Mouse (Mus musculus) B cell, adult 2 months (primary cell): ENCODE results near the gene Shd.
A peak's percentile ranks its signal among the peaks of the same experiment; 100 is the strongest.

Experiments
- DNase-seq, 2 experiments: peaks; one replicate each; pipeline ENCODE4 v3.0.0; 2022

The Shd gene

DNA sequence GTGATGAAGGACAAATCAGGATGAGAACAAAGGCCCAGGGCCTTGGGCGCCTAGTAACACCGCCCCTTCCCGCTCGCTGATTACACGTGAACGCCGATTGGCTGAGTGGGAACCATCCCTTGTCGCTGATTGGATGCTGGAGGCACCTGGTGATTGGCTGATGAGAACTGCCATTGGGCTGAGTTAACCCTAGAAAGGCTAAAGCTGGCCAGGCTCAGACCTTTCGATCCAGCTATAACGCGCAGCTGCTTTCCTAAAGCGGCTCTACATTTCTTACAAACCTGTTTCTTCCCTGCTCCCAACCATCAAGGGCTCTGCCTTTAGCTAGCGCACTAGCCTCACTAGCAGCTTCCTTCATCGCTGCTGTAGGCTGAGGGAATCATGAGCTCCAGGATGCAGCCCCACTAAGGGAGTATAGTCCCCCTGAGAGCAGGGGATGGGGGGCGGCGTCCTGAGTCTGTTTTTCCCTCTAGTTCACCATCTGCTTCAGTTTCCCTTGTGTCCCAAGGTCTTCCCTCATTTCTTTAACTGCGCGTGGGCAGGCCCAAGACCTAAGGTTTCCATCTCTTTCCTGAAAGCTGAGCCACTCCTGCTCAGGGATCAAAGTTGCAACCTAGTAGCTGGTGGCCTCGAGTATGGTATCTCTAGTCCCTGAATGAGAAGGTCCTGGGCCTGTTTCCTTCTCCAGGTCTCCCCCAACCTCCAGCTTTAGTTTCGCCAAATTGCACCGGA is 38.3 kb downstream of the Shd start:
- peak; percentile 85 to 87 for DNase-seq

DNA sequence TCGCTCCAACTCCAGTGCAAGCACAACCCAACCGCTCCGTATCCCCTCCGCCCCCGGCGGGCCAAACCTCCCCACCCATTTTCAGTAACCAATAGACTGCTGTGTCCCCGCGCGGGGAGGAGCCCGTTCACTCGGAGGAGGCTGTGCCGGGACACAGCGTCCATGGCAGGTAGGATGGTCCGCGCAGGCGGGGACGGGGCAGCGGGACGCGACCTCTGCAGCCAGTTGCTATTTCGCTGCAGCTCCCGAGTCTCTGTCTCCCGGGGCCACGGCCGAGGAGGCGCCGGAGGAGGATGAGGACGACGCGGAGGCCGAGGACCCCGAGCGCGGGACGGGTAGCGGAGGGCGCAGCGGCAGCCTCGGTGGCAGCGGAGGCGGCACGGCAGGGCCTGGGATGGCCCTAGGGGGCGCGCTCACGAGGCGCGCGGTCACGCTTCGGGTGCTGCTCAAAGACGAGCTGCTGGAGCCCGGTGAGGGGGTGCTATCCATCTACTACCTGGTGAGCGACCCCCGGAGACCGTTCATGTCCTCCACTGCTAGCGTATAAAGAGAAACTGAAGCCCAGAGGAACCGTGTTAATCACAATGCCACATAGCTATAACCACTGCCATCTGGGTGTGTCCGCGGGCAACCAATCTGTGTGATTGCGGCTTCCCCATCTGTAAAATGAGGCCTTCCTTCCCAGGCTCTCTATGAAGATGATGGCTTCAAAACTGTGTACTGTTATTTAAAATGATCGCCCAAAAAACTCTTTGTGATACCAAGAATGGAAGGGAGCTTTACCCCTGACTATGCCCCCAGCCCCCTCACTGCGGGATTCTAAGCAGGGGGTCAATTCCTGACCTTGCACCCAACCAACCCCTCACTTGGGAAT is 39.1 kb downstream of the Shd start:
- DNase-seq = peak; percentile 87 to 89

DNA sequence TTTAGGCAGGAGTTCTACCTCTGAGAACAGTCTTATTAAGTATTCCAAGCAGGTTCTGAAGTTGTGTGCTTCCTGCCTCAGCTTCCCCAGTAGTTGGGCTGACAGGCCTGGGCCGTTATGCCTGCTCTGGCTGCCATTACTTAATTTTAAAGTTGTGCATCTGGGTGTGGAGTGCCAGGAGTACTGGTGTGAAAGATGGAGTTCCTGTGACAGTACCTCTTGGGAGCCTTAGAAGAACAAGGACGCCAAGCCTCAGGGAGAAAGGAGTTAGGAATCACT is 39.6 kb downstream of the Shd start:
- DNase-seq = no peak

DNA sequence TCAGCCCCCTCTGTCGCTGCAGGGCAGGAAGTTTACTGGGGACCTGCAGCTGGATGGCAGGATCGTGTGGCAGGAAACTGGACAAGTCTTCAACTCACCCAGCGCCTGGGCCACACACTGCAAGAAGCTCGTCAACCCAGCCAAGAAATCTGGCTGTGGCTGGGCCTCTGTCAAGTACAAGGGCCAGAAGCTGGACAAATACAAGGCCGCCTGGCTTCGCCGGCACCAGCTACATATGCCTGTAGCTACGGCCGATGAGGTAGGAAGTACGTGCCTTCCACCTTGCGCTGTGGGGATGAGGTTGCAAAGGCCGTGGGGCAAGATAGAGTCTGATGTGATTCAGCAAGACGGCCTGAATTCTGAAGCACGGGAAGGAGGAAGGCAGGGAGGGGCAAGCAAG is 40.0 kb downstream of the Shd start:
- no peak for DNase-seq

DNA sequence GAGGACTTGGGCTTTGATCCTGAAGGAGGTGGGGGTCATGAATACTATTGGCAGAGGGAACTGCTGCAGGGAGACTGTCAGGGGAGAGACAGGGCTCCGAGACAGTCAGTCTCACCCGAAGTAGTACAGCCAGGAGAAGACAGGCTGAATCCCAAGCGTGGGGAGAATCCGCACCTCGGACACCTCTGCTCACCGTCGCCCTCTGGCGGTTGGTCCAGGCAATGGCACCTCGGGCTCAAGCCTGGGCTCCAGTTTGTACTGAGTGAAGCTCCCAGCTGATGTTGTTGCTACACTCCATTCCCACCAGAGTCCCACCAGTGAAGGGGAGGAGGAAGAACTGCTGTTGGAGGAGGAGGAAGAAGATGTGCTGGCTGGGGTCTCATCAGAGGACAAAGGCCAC is 40.4 kb downstream of the Shd start:
- peak; percentile 88 to 90 for DNase-seq

DNA sequence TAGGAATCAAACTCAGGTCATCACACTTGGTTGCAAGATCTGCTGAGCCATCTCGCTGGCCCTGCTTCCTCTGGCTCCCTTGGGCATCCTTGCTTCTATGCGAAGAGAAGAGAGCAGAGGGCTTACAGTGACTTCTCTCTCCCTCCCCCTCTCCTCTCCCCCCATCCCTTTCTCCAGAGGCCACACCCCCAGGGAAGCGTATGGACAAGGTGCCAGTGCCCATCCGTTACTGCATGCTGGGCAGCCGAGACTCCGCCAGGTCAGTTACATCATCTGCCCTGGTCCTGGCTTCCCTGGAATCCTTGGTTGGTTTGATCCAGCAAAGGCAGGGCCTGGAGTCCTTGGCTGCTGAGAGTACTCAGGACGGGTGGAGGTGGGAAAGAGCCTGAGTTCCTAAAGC is 41.2 kb downstream of the Shd start:
- no peak for DNase-seq

DNA sequence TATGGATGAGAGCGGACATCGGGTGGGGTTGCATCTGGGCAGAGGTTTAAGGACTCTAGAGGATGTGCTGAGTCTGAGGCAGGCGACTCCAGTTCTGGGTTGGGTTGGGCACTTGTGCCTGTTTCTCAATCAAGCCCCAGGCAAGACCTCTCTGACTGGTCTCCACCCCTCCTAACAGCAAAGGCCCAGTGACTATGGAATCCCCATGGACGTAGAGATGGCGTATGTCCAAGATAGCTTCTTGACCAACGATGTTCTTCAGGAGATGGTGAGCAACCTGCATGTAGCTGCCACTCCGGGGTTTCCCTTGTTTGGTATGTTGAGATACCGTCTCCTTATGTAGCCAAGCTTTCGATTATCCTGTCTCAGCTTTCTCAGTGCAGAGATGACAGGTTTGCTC is 45.0 kb downstream of the Shd start:
- DNase-seq = no peak

DNA sequence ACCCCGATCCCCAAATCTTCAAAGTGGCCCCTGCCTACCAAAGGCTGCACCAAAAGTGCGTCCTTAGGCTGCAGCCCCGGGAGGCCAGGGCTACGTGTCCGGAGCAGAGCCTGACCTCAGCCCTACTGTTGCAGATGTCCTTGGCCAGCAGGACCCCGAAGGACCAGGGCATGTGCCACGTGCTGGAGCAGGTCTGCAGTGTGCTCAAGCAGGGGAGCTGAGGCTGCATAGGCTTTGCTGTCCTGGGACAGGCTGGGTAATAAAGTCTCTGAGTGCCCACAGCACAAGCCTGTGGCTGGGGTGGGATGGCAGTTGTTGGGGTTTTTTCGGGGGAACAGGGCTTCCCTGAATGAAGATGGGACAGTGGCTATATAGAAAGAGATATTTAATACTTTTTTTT is 46.1 kb downstream of the Shd start:
- no peak for DNase-seq

DNA sequence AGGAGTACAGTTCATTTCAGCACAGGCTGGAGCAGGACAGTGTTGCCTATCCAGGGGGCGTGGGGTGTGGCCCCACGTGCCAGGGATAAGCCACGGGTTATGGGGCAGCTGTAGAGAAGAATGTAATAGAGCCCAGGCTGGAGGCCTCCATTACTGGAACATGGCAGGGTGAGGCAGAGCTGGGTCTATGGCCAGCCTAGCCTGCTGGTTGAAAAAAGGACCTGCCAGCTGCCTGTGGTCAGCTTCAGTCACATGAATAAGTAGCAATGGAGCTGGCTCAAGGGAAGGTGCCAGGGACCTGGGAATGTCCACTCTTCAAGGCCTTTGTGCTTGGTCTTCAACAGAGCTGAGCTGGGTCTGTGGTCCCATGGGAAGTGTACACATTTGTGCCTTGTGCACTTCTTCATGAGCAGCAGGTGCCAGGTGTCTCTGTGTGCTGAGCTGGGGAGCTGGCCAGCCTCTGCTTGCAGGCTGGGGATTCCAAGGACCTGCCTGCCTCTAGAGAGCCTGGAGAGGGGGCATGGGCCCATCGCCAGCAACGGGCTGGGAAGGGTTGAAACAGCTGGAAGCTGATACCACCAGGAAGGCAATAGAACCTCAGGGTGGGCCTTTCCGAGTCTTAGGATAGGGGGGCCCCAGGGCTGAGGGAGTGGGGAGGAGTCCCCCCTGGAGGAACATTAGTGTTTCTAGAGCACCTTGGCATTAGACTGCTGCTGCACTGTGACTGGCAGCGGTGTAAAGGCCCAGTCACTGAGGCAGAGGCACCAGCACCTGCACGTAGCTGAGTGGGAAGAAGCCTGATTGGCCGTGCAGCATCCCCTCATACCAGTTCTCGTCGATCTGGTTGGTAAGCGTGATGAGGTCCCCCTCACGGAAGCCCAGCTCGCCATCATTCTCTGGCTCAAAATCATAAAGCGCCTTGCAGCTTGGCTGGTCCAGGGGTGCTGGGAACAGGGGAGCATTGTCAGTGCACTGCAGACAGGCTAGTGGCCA is 46.8 kb downstream of the Shd start:
- DNase-seq = no peak

DNA sequence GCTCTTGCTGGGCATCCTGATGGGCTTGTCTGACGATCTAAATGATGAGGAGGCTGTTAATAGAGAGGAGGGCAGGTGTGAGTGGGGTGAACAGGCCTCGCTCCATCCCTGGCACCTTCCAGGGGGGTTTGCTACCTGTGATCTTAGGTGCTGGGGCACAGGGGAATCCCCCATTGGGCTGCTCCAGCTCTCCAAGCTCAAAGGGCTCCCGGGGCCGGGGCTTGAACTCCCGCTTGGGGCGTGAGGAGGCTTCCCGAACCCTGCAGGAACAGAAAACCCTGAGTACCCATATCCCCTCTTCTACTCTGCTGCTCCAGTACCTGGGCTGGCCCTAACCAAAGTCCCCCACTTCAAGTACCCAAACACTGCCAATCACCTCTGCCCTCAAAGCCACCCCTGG is 47.6 kb downstream of the Shd start:
- no peak for DNase-seq

DNA sequence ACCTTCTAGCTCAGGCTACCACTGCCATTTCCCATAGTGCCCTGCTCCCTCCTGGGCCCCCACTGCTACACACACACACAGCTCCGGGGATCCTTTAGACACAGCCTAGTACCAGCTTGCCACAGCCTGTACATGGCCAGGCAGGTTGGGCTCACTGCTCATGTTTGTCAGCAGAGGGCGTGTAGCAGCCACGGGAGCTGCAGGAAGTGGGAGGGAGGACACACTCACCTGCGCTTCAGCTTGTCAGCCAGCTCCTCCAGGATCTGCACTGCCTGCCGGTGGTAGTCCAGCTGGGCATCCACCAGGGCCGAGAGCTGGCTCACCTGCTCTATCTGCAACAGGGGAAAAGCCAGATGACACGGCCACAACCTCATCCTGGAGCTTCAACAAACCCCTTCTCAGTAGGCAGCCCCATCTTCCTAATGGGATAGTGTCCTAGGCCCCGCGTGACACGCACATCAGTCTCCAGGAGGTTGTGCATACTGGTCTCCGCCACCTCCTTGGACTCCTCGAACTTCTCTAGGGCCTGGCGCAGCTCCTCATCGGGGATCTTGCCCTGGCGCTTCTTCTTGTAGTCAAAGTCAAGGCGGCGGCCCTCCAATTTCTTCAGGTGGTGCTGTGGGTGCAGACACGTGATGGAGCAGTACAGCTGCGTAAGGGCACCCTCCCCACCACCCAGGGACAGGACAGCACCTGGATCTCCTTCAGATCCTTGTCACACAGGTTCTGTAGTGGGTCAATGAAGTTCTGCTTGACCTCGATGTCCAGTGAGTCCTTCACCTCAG is 48.3 kb downstream of the Shd start:
- DNase-seq = peak; percentile 67 to 69

DNA sequence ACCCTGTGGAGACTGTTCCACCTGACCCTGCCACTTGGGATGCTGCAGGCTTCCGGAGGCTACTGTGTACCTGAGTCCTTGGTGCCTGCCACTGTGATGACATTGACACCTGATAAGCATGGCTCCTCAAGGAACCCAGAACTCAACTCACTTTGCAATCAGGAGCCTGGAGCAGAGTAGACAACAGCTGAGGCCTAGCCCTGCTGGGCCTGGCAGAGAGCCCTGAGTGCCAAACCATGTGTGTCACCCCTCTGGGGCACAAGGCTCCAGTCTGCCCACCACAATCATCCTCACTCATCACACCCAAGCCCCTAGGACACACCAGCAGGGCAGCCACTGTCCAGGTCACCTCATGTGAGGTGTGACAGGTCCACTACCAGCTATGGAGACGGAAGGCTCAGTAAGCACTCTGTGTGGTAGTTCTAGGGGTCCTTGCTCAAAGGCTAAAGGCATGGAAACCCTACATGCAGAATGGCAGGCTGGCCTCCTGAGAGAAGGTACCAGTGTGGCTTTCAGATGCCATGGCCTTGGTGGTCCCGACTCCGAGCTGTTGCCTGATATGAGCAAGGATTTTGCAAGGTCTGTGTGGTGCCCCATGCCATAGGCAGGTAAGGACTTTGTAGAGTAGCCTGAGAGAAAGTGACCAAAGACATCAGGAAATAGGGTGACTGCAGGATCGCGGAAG is 50.3 kb downstream of the Shd start:
- no peak for DNase-seq

DNA sequence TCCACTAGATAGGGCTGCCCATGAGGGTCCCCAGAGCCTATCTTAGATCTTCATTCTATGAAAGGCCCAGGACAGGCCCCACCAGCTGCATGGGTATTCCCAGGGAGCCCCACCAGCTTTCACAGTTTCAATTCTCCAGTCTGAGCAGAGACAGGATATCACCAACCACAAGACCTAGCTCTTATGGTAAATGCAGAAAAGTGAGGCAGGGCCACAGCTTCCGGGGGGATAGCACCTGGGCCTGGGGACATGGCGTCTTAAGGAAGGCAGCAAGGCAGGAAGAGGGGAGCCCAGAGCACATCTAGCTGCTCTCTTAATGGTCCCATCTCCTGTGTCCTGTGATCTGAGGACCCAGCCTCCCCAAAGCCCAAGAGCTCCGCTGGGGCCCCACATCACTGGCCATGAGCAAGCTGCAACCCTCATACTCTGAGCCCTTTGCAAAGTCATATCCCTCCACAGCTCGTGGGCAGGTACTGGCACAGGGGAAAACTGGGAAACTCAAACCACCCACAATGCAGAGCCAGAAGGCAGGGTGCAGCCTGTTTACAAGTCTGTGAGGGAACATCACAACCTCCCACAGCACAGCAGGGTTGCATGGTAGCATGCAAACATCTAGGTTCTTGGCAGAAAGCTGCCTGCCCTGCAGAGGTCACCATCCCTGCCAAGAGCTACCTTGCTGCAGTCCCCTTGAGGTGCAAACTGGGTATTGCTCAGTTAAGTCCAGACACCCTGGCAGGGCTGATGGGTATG is 51.1 kb downstream of the Shd start:
- peak; percentile 35 to 51 for DNase-seq

DNA sequence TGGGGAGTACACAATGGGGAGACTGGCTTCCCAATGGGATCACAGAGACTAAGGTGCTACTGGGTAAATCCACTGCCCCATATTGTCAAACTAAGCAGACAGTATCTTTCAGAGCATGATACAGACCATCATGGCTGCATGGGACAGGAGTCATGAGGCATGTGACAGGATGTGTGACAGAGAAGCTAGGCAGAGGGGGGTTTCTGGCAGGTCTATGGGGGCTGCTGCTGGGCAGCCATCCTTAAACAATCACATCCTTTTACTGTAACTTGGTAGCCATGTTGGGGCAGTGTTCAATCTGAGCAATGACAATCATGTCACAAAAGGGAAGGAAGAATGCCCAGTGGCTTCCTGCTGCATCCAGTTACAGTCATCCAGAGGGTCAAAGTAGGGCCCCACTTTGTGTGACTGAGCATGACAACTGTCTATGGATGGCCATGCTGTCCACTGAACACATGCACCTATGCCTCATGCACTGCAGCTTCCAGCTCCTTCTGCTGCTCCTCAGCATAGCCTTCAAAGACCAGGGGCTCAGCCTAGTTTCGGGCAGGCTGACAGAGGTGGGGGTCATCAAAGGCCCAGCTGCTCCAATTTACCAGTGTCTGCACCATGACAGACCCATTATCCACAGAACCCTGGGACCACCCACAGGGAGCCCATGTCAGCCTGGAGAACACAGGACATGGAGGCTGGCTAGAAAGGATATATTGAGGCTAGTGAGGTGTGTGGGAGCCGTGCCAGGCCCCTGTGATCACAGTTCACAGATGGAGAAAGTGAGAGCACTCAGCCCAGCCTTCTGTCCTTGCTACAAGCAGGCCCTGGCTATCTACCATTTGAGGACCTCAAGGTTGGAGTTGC is 52.1 kb downstream of the Shd start:
- DNase-seq = peak; percentile 63 to 70

DNA sequence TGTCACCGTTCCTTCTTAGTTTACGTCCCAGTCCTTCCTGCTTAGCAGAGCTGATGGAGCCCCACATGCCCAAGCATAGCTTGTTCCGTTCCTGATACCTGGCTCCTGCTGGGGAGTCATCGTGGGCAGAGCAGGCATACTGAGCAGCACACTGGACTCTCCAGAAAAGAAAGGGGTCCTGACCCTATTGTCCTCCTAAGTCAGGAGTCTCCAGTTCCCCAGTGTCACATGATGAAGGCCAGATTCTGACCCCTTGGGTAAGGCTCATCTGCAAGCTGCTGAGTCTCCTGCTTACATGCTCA is 52.7 kb downstream of the Shd start:
- no peak for DNase-seq

DNA sequence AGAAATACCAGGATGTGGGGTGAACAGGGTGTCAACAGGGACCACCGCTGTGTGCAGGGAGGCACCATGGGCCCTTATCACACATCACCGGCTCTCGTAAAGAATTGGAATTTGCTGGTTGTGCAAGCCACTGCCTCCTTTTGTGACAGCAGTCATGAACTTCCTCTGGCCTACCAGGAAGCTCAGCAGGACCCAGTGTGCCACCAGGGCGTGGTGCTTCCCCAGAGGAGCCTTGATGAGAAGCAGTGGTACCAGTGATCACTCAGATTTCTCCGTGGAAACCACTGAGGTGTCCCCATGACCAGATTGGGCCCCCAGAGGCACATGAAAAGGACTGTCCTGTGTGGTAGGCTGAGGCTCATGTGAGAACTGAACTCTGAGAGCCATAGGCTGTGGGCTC is 53.1 kb downstream of the Shd start:
- DNase-seq = peak in 1 of 2 experiments; percentile 49

DNA sequence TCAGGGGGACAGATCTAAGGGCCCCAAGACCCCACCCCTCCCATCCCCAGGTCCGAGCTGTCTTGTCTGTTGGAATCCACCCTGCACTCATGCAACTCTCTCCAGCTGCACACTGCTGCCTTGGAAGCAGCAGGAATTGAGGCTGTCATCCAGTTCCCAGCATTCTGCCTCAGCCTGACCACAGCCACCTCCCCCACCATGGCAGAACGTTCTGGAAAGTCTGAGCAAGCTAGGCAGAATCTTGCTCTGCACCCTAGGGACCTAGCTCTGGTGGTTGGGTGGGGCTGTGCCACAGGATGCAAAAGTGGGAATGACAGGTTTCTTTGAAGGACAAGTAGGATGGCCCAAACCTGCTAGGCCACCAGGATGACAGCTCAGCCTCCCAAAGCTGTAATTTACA is 54.2 kb downstream of the Shd start:
- no peak for DNase-seq

DNA sequence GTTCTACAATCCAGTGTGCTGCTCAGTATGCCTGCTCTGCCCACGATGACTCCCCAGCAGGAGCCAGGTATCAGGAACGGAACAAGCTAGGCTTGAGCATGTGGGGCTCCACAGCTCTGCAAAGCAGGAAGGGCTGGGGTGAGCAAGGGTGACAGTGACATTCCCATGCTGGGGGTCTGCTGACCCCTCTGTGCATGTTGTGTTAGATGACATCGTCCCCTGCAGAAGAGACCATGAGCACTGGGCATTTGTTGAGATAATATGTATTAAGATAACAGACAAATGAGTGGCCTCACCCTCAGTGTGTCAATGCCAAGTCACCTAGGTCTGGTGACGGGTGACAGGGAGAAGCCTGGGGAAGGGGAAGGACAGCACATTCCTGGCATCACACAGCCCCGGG is 54.7 kb downstream of the Shd start:
- no peak for DNase-seq
